Mouse (Mus musculus) liver, adult 2 months (tissue): Measurements from ENCODE around the gene Neto2.

ENCODE experiments used
- CTCF ChIP-seq: fragments of 200-500 bp; IDR thresholded peaks from 2 replicates; pipeline ENCODE4 v1.5.1; 2011; ENCODE audit warnings: low read depth, low read length, control low read depth
- POLR2A ChIP-seq: fragments of 200-500 bp; IDR thresholded peaks from 2 replicates; pipeline ENCODE4 v1.6.1; 2011; ENCODE audit warnings: low read length, control low read depth; ENCODE audit not compliant: insufficient read depth; ENCODE audit errors: extremely low read depth

- no peak for TF ChIP-seq POLR2A
- no peak for TF ChIP-seq CTCF
These were observed 98.0 kb downstream of the Neto2 start for GRCm38 (mm10) chr8:85602737-85603136.
